ENCODE assay signal across 10 mouse cellular contexts in genomic region chr11:116572756-116573543, GRCm38 (mm10). TPM values are rescaled to one million over a fixed set of nuclear protein-coding genes. Genes with fewer than 3 reads are reported as not detected.
DNase-seq lines count a peak whose midpoint lies in the region; ATAC-seq and TF ChIP-seq lines count a peak whose summit lies in the region.
"Had no signal": no experiment of that assay in that cellular context is flagged by ENCODE, and none has a peak within 500 bp of the region (broad histone marks: within the 10 kb centered on the region; RNA-seq: fewer than 3 reads in every experiment).

No protein-coding gene starts in this region.

- peaks cover 86% of the 10 kb centered on the region for H3K79me3 ChIP-seq in C2C12 (ENCODE audit: low read depth)

- TF ChIP-seq CTCF in intestine, postnatal 0 days (IDR thresholded peaks at IDR 0.05; ENCODE audit: low read depth) = no peak
- no peak for TF ChIP-seq CTCF in C2C12 (IDR thresholded peaks at IDR 0.05; ENCODE audit: control insufficient read depth, insufficient read depth, insufficient read length)
- no peak for TF ChIP-seq CTCF in cortical plate, adult 2 months (IDR thresholded peaks at IDR 0.05; ENCODE audit: extremely low read depth, insufficient read depth, low read length)

- peaks cover 26% of the 10 kb centered on the region for H3K4me1 ChIP-seq in intestine, embryonic 15.5 days (replicated peaks)
- no peaks in the 10 kb centered on the region for H3K4me1 ChIP-seq in intestine, postnatal 0 days (replicated peaks; ENCODE audit: control insufficient read depth, insufficient read depth, low read length)
- peaks cover 29% of the 10 kb centered on the region for H3K4me1 ChIP-seq in cortical plate, adult 2 months (ENCODE audit: control insufficient read depth, insufficient read depth, low read length)

- peaks cover 99% of the 10 kb centered on the region for H3K79me2 ChIP-seq in C2C12 (ENCODE audit: control insufficient read depth, insufficient read depth)

- no peak overlapping the region for H3K4me2 ChIP-seq in intestine, embryonic 15.5 days (replicated peaks)
- no peak overlapping the region for H3K4me2 ChIP-seq in intestine, postnatal 0 days (replicated peaks; ENCODE audit: low read depth)
- H3K4me2 ChIP-seq: limb, embryonic 15.5 days had no signal

- no peak overlapping the region for H3K27ac ChIP-seq in intestine, embryonic 15.5 days
- no peak overlapping the region for H3K27ac ChIP-seq in intestine, postnatal 0 days (ENCODE audit: low read depth, low read length)
- H3K27ac ChIP-seq in cortical plate, adult 2 months (ENCODE audit: insufficient read depth, low read length) = peak overlapping the region; percentile 12; the same call in 1 of the 2 replicates
- H3K27ac ChIP-seq: limb, embryonic 15.5 days had no signal

- 45% methylated on average over 12 of the region's 12 CpGs for WGBS in intestine, embryonic 15.5 days
- WGBS in intestine, postnatal 0 days = 62% methylated on average over 12 of the region's 12 CpGs

- peak; percentile 47 for ATAC-seq in intestine, embryonic 15.5 days
- no peak for ATAC-seq in intestine, postnatal 0 days

- H3K36me3 ChIP-seq in intestine, embryonic 15.5 days = no peaks in the 10 kb centered on the region
- H3K36me3 ChIP-seq in intestine, postnatal 0 days (ENCODE audit: control insufficient read depth, insufficient read depth) = no peaks in the 10 kb centered on the region
- peaks cover 6% of the 10 kb centered on the region for H3K36me3 ChIP-seq in C2C12 (ENCODE audit: control insufficient read depth, insufficient read depth)
- H3K36me3 ChIP-seq: limb, embryonic 15.5 days had no signal

- peak; percentile 40 to 44 for DNase-seq in layer of hippocampus, postnatal 36 days
- peak; percentile 45 to 70 for DNase-seq in spleen, postnatal 36 days (ENCODE audit: low spot score in 2 of 2)
- DNase-seq in embryo, embryonic 10.5 days (ENCODE audit: low spot score) = no peak
- DNase-seq in cerebellum, postnatal 4 days (ENCODE audit: low spot score in 2 of 2) = no peak

- no peak overlapping the region for H3K9ac ChIP-seq in intestine, embryonic 15.5 days
- H3K9ac ChIP-seq in intestine, postnatal 0 days (ENCODE audit: low read depth, low read length) = no peak overlapping the region
- H3K9ac ChIP-seq: limb, embryonic 15.5 days had no signal

- H3K27me3 ChIP-seq in intestine, embryonic 15.5 days (replicated peaks) = no peaks in the 10 kb centered on the region
- H3K27me3 ChIP-seq in intestine, postnatal 0 days (replicated peaks; ENCODE audit: control insufficient read depth, insufficient read depth, low read length) = no peaks in the 10 kb centered on the region
- H3K27me3 ChIP-seq in C2C12 (ENCODE audit: control insufficient read depth, insufficient read depth, insufficient read length) = no peaks in the 10 kb centered on the region
- H3K27me3 ChIP-seq: limb, embryonic 15.5 days had no signal

- H3K9me3 ChIP-seq in intestine, embryonic 15.5 days = no peaks in the 10 kb centered on the region
- no peaks in the 10 kb centered on the region for H3K9me3 ChIP-seq in intestine, postnatal 0 days (ENCODE audit: control insufficient read depth)
- H3K9me3 ChIP-seq: limb, embryonic 15.5 days had no signal

- H3ac ChIP-seq in C2C12 (ENCODE audit: control insufficient read depth, insufficient read length, low read depth) = peak overlapping the region; percentile 26

- H3K4me3 ChIP-seq in intestine, embryonic 15.5 days (replicated peaks) = no peak overlapping the region
- no peak overlapping the region for H3K4me3 ChIP-seq in intestine, postnatal 0 days (ENCODE audit: low read depth, low read length)
- H3K4me3 ChIP-seq in C2C12 (ENCODE audit: insufficient read depth, poor library complexity, severe bottlenecking) = no peak overlapping the region
- H3K4me3 ChIP-seq in cortical plate, adult 2 months (ENCODE audit: insufficient read depth, low read length) = no peak overlapping the region
- H3K4me3 ChIP-seq: limb, embryonic 15.5 days had no signal

- TF ChIP-seq POLR2A in cortical plate, adult 2 months (IDR thresholded peaks at IDR 0.05; ENCODE audit: extremely low read depth, insufficient read depth, low read length) = 0 out of 2 replicates have a peak, but pooled peaks have one; percentile 24

TF ChIP-seq in C2C12, 6 proteins besides CTCF, POLR2A, EP300 and RAD21:
- TF ChIP-seq MAX (IDR thresholded peaks at IDR 0.05) = peak; percentile 17
- TF ChIP-seq MYOG (IDR thresholded peaks at IDR 0.05; ENCODE audit: control insufficient read depth, extremely low read depth, insufficient read length) = no peak
- no peak for TF ChIP-seq CEBPB (IDR thresholded peaks at IDR 0.05; ENCODE audit: low read depth)

RNA-seq across cellular contexts. Expression of gene Ube2o, which starts 8.3 kb away (rescaled TPM):
- 8.4 and 8.8 TPM in 2 replicates for polyA plus RNA-seq in intestine, embryonic 15.5 days (2015; fragmentation: Nextera tagmentation; extraction: Ambion mirVana)
- polyA plus RNA-seq in intestine, postnatal 0 days (2015; fragmentation: Nextera tagmentation; extraction: Ambion mirVana) = 3.7 and 4.8 TPM in 2 replicates
- 23.1 TPM for polyA plus RNA-seq in C2C12 (2012; fragmentation: generic; extraction: Trizol)
- 88.6 and 90.1 TPM in 2 replicates for polyA plus RNA-seq in cortical plate, adult 2 months (2012; rRNA removed)
- total RNA-seq in layer of hippocampus, postnatal 36 days (2021) = 10 to 100 TPM; 91.3 to 98.8 TPM

RNA-seq across cellular contexts. Expression of gene Aanat, which starts 13.3 kb away (rescaled TPM):
- not detected in 2 replicates for polyA plus RNA-seq in intestine, embryonic 15.5 days (2015; fragmentation: Nextera tagmentation; extraction: Ambion mirVana)
- not detected in 2 replicates for polyA plus RNA-seq in intestine, postnatal 0 days (2015; fragmentation: Nextera tagmentation; extraction: Ambion mirVana)
- not detected for polyA plus RNA-seq in C2C12 (2012; fragmentation: generic; extraction: Trizol)
- polyA plus RNA-seq in cortical plate, adult 2 months (2012; rRNA removed) = 1.5 and 2.3 TPM in 2 replicates
- total RNA-seq in layer of hippocampus, postnatal 36 days (2021) = under 1 TPM; 0.33 to 0.77 TPM
- total RNA-seq: adrenal gland, postnatal 36 days had no signal
- polyA plus RNA-seq: limb, embryonic 15.5 days had no signal

RNA-seq across cellular contexts. Expression of gene Sphk1, which starts 42.2 kb away (rescaled TPM):
- polyA plus RNA-seq in intestine, embryonic 15.5 days (2015; fragmentation: Nextera tagmentation; extraction: Ambion mirVana) = 5.4 and 6.4 TPM in 2 replicates
- polyA plus RNA-seq in intestine, postnatal 0 days (2015; fragmentation: Nextera tagmentation; extraction: Ambion mirVana) = 2.5 and 3.3 TPM in 2 replicates
- polyA plus RNA-seq in C2C12 (2012; fragmentation: generic; extraction: Trizol) = 11.3 TPM
- 5.3 and 7.6 TPM in 2 replicates for polyA plus RNA-seq in cortical plate, adult 2 months (2012; rRNA removed)
- 1 to 10 TPM; 1.3 to 2.4 TPM for total RNA-seq in layer of hippocampus, postnatal 36 days (2021)

RNA-seq across cellular contexts. Expression of gene Rhbdf2, which starts 53.9 kb away (rescaled TPM):
- polyA plus RNA-seq in intestine, embryonic 15.5 days (2015; fragmentation: Nextera tagmentation; extraction: Ambion mirVana) = 8.4 and 8.9 TPM in 2 replicates
- 7.6 and 8.4 TPM in 2 replicates for polyA plus RNA-seq in intestine, postnatal 0 days (2015; fragmentation: Nextera tagmentation; extraction: Ambion mirVana)
- 1.9 TPM for polyA plus RNA-seq in C2C12 (2012; fragmentation: generic; extraction: Trizol)
- 1.8 and 2.1 TPM in 2 replicates for polyA plus RNA-seq in cortical plate, adult 2 months (2012; rRNA removed)
- total RNA-seq in layer of hippocampus, postnatal 36 days (2021) = 1 to 10 TPM in 1 of 2 experiments, under 1 TPM in 1; 0.90 to 1.4 TPM

Comparison
In these comparisons a context has a peak if more than half of its experiments do, and no peak if none do; other contexts are left out.
1. DNase-seq: peak in layer of hippocampus, postnatal 36 days (2 of 2) and spleen, postnatal 36 days (2 of 2); none in embryo, embryonic 10.5 days (single experiment) and cerebellum, postnatal 4 days (0 of 2).